Mouse (Mus musculus) ES-E14 (cell line): Measurements from ENCODE around the gene BC004004.

Experiments used
- CHD2 ChIP-seq: IDR thresholded peaks from 2 replicates; pipeline ENCODE4 v1.6.1; 2014; ENCODE audit warnings: mild to moderate bottlenecking, low read depth, low read length, inconsistent platforms
- HCFC1 ChIP-seq: IDR thresholded peaks from 2 replicates; pipeline ENCODE4 v1.6.1; 2012; ENCODE audit warnings: low read length, inconsistent platforms, borderline replicate concordance; ENCODE audit not compliant: insufficient read depth
- MAFK ChIP-seq: IDR thresholded peaks from 2 replicates; pipeline ENCODE4 v1.6.1; 2014; ENCODE audit warnings: mild to moderate bottlenecking, low read depth, low read length, inconsistent platforms; ENCODE audit not compliant: insufficient read depth
- ZNF384 ChIP-seq: IDR thresholded peaks from 2 replicates; pipeline ENCODE4 v1.6.1; 2012; ENCODE audit warnings: low read depth, low read length, inconsistent platforms

- TF ChIP-seq HCFC1, result no peak
- no peak for TF ChIP-seq MAFK
- no peak for TF ChIP-seq CHD2
- no peak for TF ChIP-seq ZNF384
Measured at GRCm38 (mm10) chr17:29267931-29268681, 482 bp upstream of the BC004004 start.
